Mouse (Mus musculus) cerebral cortex, adult 2 months (tissue): ENCODE measurements around the gene Erc2.

Experiments used
- WGBS: fragments of 180-500 bp; shearing (Covaris S2); methylation state at CpG from one replicate; pipeline ENCODE4 v1.1.7; 2018; 5-methylcytosine and 5-hydroxymethylcytosine counted together

Erc2 gene

GRCm38 (mm10) chr14:28509441-28510340 lies 887.5 kb downstream of the Erc2 start:
- WGBS: 2% methylated on average over 47 of the region's 47 CpGs

- whole genome bisulfite sequencing: 4% methylated on average over 29 of the region's 29 CpGs
Observed at GRCm38 (mm10) chr14:28510341-28511028, 888.3 kb downstream of the Erc2 start.

GRCm38 (mm10) chr14:28511029-28511651 lies 888.9 kb downstream of the Erc2 start:
- WGBS: 1% methylated on average over 41 of the region's 41 CpGs

GRCm38 (mm10) chr14:28512805-28513590 lies 890.8 kb downstream of the Erc2 start:
- WGBS: 95% methylated on average over 5 of the region's 5 CpGs

GRCm38 (mm10) chr14:28514171-28514570 lies 891.9 kb downstream of the Erc2 start:
- 85% methylated on average over 2 of the region's 2 CpGs for WGBS

- WGBS: 85% methylated on average over 6 of the region's 6 CpGs
Observed at GRCm38 (mm10) chr14:28515331-28515730, 893.1 kb downstream of the Erc2 start.

- 78% methylated on average over 39 of the region's 39 CpGs for WGBS
Observed at GRCm38 (mm10) chr14:28517631-28518560, 895.7 kb downstream of the Erc2 start.

GRCm38 (mm10) chr14:28521106-28521505 lies 898.9 kb downstream of the Erc2 start:
- WGBS: 91% methylated on average over 1 of the region's 1 CpGs

- 89% methylated on average over 21 of the region's 21 CpGs for whole genome bisulfite sequencing
Observed at GRCm38 (mm10) chr14:28522611-28523010, 900.4 kb downstream of the Erc2 start.

- WGBS: 63% methylated on average over 1 of the region's 1 CpGs
Observed at GRCm38 (mm10) chr14:28525566-28525965, 903.3 kb downstream of the Erc2 start.
